Mouse (Mus musculus) lung, adult 2 months (tissue): ENCODE data around the gene Cckar.

Experiments used
- CTCF ChIP-seq: fragments of 200-500 bp; IDR thresholded peaks from 2 replicates; pipeline ENCODE4 v1.5.1; 2011; ENCODE audit warnings: mild to moderate bottlenecking, low read length, control low read depth; ENCODE audit not compliant: insufficient read depth
- POLR2A ChIP-seq: fragments of 200-500 bp; IDR thresholded peaks from 2 replicates; pipeline ENCODE4 v1.6.1; 2011; ENCODE audit warnings: low read depth, mild to moderate bottlenecking, control low read depth, low read length, borderline replicate concordance; ENCODE audit errors: extremely low read depth

DNA sequence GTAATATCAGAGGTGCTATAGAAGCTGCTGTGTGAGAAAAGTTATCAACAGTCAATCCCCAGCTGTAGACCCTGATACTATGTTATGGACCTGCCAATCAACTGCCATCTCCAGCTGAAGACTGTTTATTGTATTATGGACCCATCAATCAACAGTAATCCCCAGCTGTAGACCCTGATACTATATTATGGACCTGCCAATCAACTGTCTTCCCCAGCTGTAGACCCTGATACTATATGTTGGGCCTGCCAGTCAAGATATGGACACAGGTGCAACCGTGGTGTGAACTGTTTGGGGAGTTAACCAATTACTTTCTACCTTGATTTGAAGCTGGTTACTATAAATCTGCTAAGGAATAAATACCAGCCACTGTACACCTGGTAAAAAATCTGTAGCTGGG lies 23.1 kb downstream of the Cckar start:
- no peak for TF ChIP-seq POLR2A
- no peak for TF ChIP-seq CTCF
